Mouse (Mus musculus) intestine, embryonic 16.5 days (tissue): ENCODE measurements around the gene Ccdc8. TPM values are rescaled to one million over a fixed set of nuclear protein-coding genes. Genes with fewer than 3 reads are reported as not detected.

Source experiments
- ATAC-seq: fragments of 200-750 bp; cut with Nextera tagmentation; 2 replicates; pipeline ENCODE4 v1.8.0; 2017; ENCODE audit warnings: moderate TSS enrichment, moderate library complexity
- H3K27ac ChIP-seq: fragments of 300-500 bp; sonication (generic); 2 replicates; pipeline ENCODE4 v1.5.1; 2014; ENCODE audit warnings: mild to moderate bottlenecking, low read length
- H3K27me3 ChIP-seq: fragments of 300-500 bp; sonication (generic); replicated peaks from 2 replicates; pipeline ENCODE4 v1.6.1; 2014; ENCODE audit warnings: low read length, control low read depth, mixed read lengths; ENCODE audit not compliant: control insufficient read depth, insufficient read depth
- H3K36me3 ChIP-seq: fragments of 300-500 bp; sonication (generic); 2 replicates; pipeline ENCODE4 v1.6.1; 2014; ENCODE audit warnings: low read length, control low read depth; ENCODE audit not compliant: control insufficient read depth, insufficient read depth
- H3K4me1 ChIP-seq: fragments of 300-500 bp; sonication (generic); 2 replicates; pipeline ENCODE4 v1.6.1; 2014; ENCODE audit warnings: low read length, control low read depth, mixed read lengths; ENCODE audit not compliant: control insufficient read depth, insufficient read depth
- H3K4me2 ChIP-seq: fragments of 300-500 bp; sonication (generic); 2 replicates; pipeline ENCODE4 v1.6.1; 2014; ENCODE audit warnings: low read depth, low read length, control low read depth
- H3K4me3 ChIP-seq: fragments of 300-500 bp; sonication (generic); 2 replicates; pipeline ENCODE4 v1.5.1; 2014; ENCODE audit warnings: mild to moderate bottlenecking, low read length
- H3K9ac ChIP-seq: fragments of 300-500 bp; sonication (generic); 2 replicates; pipeline ENCODE4 v1.6.1; 2014; ENCODE audit warnings: low read depth, low read length
- H3K9me3 ChIP-seq: fragments of 300-500 bp; sonication (generic); 2 replicates; pipeline ENCODE4 v1.6.1; 2016; ENCODE audit warnings: low read length, control low read depth; ENCODE audit not compliant: control insufficient read depth
- WGBS: fragments of 180-500 bp; shearing (Covaris S2); extraction: QIAGEN DNeasy Blood & Tissue Kit; methylation state at CpG from one replicate; pipeline ENCODE4 v1.1.7; 2014; 5-methylcytosine and 5-hydroxymethylcytosine counted together
- polyA plus RNA-seq: library from polyadenylated mRNA; unstranded; fragments of >200 nt; fragmentation: Nextera tagmentation; extraction: Ambion mirVana; gene quantifications from 2 replicates; pipeline ENCODE4 v1.2.1, GENCODE M21; 2015

Ccdc8 gene
- polyA plus RNA-seq, 1 experiment from 2014 or later: 35.6 TPM

DNA sequence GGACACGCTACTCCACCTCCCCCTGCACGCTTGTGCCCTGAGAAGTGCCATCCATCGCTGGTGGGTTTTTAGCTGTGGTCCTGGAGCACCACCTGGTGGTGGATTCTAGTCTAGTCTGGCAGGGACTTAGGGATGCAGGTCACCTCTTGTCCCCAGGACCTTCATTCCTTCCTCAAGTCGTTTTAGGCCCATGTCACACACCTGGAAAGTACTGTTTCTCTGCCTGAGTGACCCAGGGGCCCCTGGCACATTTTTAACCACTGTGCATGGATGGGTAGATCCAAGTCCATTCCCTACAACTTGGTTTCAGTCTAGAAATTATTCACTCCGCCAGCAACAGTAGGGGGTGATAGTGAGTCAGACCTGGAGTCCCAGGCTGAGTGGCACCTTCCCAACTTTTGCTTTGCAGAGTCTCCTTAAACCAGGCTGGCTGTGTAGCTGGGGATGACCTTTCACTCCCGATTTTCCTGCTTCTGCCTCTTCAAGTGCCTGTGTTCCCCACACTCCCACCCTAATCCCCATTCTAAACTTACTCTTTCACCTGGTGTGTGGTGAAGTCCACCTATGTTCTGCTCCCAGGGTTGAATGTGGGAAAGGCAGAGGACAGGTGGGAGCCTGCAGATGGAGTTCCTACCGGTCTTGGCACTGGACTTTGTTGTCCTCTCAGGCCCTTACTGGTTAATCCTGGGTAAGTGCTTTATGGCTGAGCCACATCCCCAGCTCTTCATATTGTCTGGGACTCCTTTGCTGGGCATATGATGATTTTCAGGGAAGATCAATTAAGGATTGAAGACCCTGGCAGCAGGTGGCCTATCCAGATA lies 10.1 kb downstream of the Ccdc8 start:
- H3K27me3 ChIP-seq: no peaks in the 10 kb centered on the region
- H3K36me3 ChIP-seq: peaks cover 10% of the 10 kb centered on the region
- no peak overlapping the region for H3K4me3 ChIP-seq
- 15% methylated on average over 7 of the region's 7 CpGs for WGBS
- peak; percentile 45 for ATAC-seq
- H3K4me1 ChIP-seq: peaks cover 34% of the 10 kb centered on the region
- no peak overlapping the region for H3K4me2 ChIP-seq
- 0 out of 2 replicates have a peak overlapping the region, but pooled peaks have one; percentile 14 for H3K9ac ChIP-seq
- H3K9me3 ChIP-seq: no peaks in the 10 kb centered on the region
- H3K27ac ChIP-seq: peak overlapping the region; percentile 92

DNA sequence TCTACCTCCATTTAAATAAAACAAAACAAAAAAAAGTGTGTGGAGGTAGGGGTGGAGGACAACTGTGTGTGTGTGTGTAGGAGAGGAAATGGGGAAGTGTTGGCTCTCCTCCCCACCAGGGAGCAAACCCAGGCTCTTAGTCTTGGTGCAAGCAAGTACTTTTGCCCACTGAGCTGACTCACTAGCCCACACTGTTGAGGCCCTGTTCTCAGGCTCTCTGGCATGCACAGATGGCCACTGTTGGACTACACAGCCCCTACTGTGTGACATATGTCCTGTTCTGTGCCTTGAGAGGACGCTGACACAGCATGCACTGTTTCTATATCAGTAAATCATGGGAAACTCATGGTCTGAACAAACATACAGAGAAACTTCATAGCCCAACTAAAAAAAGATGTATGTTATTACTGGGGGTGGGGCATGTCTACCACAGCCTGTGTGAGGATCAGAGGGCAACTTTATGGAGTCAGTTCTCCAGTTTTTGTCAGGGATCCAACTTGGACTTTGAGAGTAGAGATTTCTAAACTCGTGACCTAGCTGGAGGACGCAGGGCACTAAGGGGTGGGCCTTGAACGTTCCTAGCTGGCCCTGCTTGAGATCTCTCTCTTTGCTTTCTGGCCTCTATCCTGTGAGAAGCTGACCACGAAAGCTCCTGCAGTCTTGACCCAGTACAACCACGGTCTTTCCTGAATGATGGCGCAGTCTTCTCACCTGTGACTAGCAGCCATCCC lies 10.9 kb downstream of the Ccdc8 start:
- peak; percentile 72 for ATAC-seq
- H3K4me1 ChIP-seq: peaks cover 30% of the 10 kb centered on the region
- H3K9ac ChIP-seq: peak overlapping the region; percentile 54; the same call in 1 of the 2 replicates
- 0 out of 2 replicates have a peak overlapping the region, but pooled peaks have one; percentile 3 for H3K4me2 ChIP-seq
- H3K36me3 ChIP-seq: peaks cover 13% of the 10 kb centered on the region
- 66% methylated on average over 7 of the region's 7 CpGs for WGBS
- no peaks in the 10 kb centered on the region for H3K27me3 ChIP-seq
- no peaks in the 10 kb centered on the region for H3K9me3 ChIP-seq
- no peak overlapping the region for H3K4me3 ChIP-seq
- peak overlapping the region; percentile 94 for H3K27ac ChIP-seq

- Histone ChIP-seq H3K4me1 (peaks cover 28% of the 10 kb centered on the region), H3K9ac (0 out of 2 replicates have a peak overlapping the region, but pooled peaks have one; percentile 25), H3K4me3 (no peak overlapping the region), H3K4me2 (no peak overlapping the region), H3K27ac (peak overlapping the region; percentile 94), H3K27me3 (no peaks in the 10 kb centered on the region), H3K9me3 (no peaks in the 10 kb centered on the region), H3K36me3 (peaks cover 24% of the 10 kb centered on the region)
- no peak for ATAC-seq
- 74% methylated on average over 7 of the region's 7 CpGs for WGBS
Observed at GRCm38 (mm10) chr7:17004716-17005115, 12.2 kb downstream of the Ccdc8 start.

DNA sequence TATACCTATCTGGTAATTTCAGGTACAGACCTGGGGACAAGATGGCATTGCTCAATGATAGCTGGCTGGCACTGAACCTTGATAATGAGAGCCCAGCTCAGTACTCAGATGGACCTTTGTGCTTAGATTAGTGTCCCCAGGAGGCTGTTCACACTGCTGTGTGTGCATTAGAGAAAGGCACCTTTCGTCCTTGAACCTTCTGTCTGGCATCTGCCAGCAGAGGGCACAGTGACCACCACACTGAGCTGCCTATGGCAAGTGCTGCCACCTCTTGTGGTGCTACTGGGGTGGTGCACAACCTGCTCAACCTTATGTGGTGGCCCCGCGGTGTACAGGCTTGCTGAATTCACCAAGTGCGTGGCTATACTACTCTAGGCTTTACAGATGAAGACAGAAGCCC lies 14.8 kb downstream of the Ccdc8 start:
- peaks cover 31% of the 10 kb centered on the region for H3K36me3 ChIP-seq
- ATAC-seq: peak; percentile 17
- H3K9me3 ChIP-seq: no peaks in the 10 kb centered on the region
- 77% methylated on average over 4 of the region's 4 CpGs for WGBS
- no peak overlapping the region for H3K9ac ChIP-seq
- H3K27ac ChIP-seq: peak overlapping the region; percentile 37; the same call in 1 of the 2 replicates
- no peaks in the 10 kb centered on the region for H3K27me3 ChIP-seq
- peaks cover 23% of the 10 kb centered on the region for H3K4me1 ChIP-seq
- H3K4me2 ChIP-seq: no peak overlapping the region
- no peak overlapping the region for H3K4me3 ChIP-seq

DNA sequence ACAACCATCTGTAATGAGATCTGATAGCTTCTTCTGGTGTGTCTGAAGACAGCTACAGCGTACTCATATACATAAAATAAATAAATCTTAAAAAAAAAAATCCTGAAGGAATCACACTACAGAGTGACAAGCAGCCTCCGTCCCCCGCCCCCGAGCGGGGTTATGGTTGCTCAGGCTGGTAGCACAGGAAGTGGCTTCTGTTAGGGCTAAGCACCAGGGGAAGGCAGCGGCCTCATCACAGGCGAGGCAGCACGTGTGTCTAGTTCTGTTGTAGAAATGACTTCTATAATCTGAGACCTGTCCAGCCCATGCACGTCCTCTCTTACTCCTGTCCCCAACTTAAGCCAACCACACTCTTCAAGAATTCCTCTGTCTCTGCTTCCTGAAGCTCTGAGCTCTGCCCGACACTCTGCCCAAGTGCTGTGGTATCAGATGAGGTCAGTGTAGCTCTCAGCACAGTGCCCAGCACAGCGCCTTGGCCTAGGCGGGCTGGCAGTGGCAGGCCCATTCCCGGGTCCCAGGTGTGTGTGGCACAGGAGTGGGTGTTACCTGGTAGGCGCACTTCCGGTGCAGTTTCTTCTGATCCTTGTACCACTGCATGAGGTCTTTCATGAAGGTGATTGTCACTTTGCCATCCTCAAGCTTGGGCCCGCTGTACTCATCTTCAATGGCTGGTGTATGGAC lies 17.0 kb downstream of the Ccdc8 start:
- no peak overlapping the region for H3K4me2 ChIP-seq
- no peak overlapping the region for H3K4me3 ChIP-seq
- H3K9ac ChIP-seq: no peak overlapping the region
- H3K9me3 ChIP-seq: no peaks in the 10 kb centered on the region
- no peak overlapping the region for H3K27ac ChIP-seq
- no peaks in the 10 kb centered on the region for H3K27me3 ChIP-seq
- WGBS: 90% methylated on average over 16 of the region's 16 CpGs
- peaks cover 42% of the 10 kb centered on the region for H3K36me3 ChIP-seq
- H3K4me1 ChIP-seq: peaks cover 11% of the 10 kb centered on the region
- no peak for ATAC-seq

GRCm38 (mm10) chr7:17010010-17010347 lies 17.5 kb downstream of the Ccdc8 start:
- Histone ChIP-seq H3K27ac (no peak overlapping the region), H3K9me3 (no peaks in the 10 kb centered on the region), H3K9ac (no peak overlapping the region), H3K27me3 (no peaks in the 10 kb centered on the region), H3K4me3 (no peak overlapping the region), H3K4me1 (peaks cover 6% of the 10 kb centered on the region), H3K4me2 (no peak overlapping the region), H3K36me3 (peaks cover 47% of the 10 kb centered on the region)
- 92% methylated on average over 5 of the region's 5 CpGs for WGBS
- no peak for ATAC-seq

GRCm38 (mm10) chr7:17011909-17012590 lies 19.5 kb downstream of the Ccdc8 start:
- WGBS: 93% methylated on average over 7 of the region's 7 CpGs
- peaks cover 40% of the 10 kb centered on the region for H3K36me3 ChIP-seq
- ATAC-seq: no peak

GRCm38 (mm10) chr7:17015381-17015780 lies 22.9 kb downstream of the Ccdc8 start:
- peaks cover 27% of the 10 kb centered on the region for H3K4me1 ChIP-seq
- ATAC-seq: no peak
- H3K9ac ChIP-seq: no peak overlapping the region
- H3K27me3 ChIP-seq: no peaks in the 10 kb centered on the region
- WGBS: 83% methylated on average over 6 of the region's 6 CpGs
- H3K36me3 ChIP-seq: peaks cover 33% of the 10 kb centered on the region
- H3K9me3 ChIP-seq: no peaks in the 10 kb centered on the region
- H3K4me3 ChIP-seq: no peak overlapping the region
- H3K27ac ChIP-seq: no peak overlapping the region
- no peak overlapping the region for H3K4me2 ChIP-seq

More at GRCm38 (mm10) chr7:17011909-17012590, 19.5 kb downstream of the Ccdc8 start:
- Histone ChIP-seq H3K4me3 (no peak overlapping the region), H3K9ac (no peak overlapping the region), H3K4me2 (no peak overlapping the region), H3K27ac (no peak overlapping the region), H3K9me3 (no peaks in the 10 kb centered on the region), H3K4me1 (peaks cover 12% of the 10 kb centered on the region), H3K27me3 (no peaks in the 10 kb centered on the region)
